Mouse (Mus musculus): ENCODE measurements at regions not wholly inside any gene's neighbourhood (a gene's known extent, or its start where the extent isn't known, plus 50 kb on each side); places are given as distances from the start of the nearest gene placed in this dataset.

- DNase-seq = no peak
Measured at GRCm38 (mm10) chr11:21041201-21041600, 49.9 kb upstream of the Peli1 start.

All from right cerebral cortex, adult 18-20 months (tissue).